Mouse (Mus musculus) cerebellum, postnatal 14 days (tissue): Measurements from ENCODE around the gene Popdc2.
"Not testable (repeated sequence)": the region's sequence is repeated elsewhere in the genome, so short reads cannot be mapped to it uniquely, and the experiment has no call there.

Source experiments
- DNase-seq, 2 experiments: peaks; one replicate each; pipeline ENCODE4 v3.0.0; 2021; ENCODE audit warnings: mixed read lengths in 2 of 2

Gene Popdc2

GRCm38 (mm10) chr16:38361933-38362332 lies at the start of gene Popdc2:
Gene Popdc2 (plus strand): TSS chr16:38362209.
- no peak for DNase-seq

GRCm38 (mm10) chr16:38318492-38318891 lies 43.5 kb upstream of the Popdc2 start:
- no peak for DNase-seq

- DNase-seq = no peak
Measured at GRCm38 (mm10) chr16:38319087-38319486, 42.9 kb upstream of the Popdc2 start.

- peak; percentile 78 to 83 for DNase-seq
Measured at GRCm38 (mm10) chr16:38321452-38321935, 40.5 kb upstream of the Popdc2 start.

- DNase-seq = no peak
Measured at GRCm38 (mm10) chr16:38324311-38324710, 37.7 kb upstream of the Popdc2 start.

GRCm38 (mm10) chr16:38326778-38327397 lies 35.1 kb upstream of the Popdc2 start:
- no peak for DNase-seq

- peak in 1 of 2 experiments; percentile 9 for DNase-seq
Measured at GRCm38 (mm10) chr16:38329340-38329739, 32.7 kb upstream of the Popdc2 start.

GRCm38 (mm10) chr16:38334431-38334830 lies 27.6 kb upstream of the Popdc2 start:
- DNase-seq = no peak

- DNase-seq = not testable (repeated sequence)
Measured at GRCm38 (mm10) chr16:38338077-38338476, 23.9 kb upstream of the Popdc2 start.

GRCm38 (mm10) chr16:38341396-38342324 lies 20.3 kb upstream of the Popdc2 start, which contains the start of gene Maats1:
Gene Maats1 (minus strand): TSS chr16:38342143.
- peak; percentile 69 to 75 for DNase-seq

- peak; percentile 45 to 56 for DNase-seq
Measured at GRCm38 (mm10) chr16:38344941-38345725, 16.9 kb upstream of the Popdc2 start.

- DNase-seq = peak; percentile 95
Measured at GRCm38 (mm10) chr16:38346529-38347325, 15.3 kb upstream of the Popdc2 start, which contains the start of the genes Cox17 and Gm21987. Gene Cox17 (plus strand): TSS chr16:38346991. Gene Gm21987 (plus strand): TSS chr16:38347040.

- DNase-seq = no peak
Measured at GRCm38 (mm10) chr16:38347588-38347987, 14.4 kb upstream of the Popdc2 start.

- DNase-seq = no peak
Measured at GRCm38 (mm10) chr16:38348217-38348761, 13.7 kb upstream of the Popdc2 start.

- no peak for DNase-seq
Measured at GRCm38 (mm10) chr16:38349881-38350280, 12.1 kb upstream of the Popdc2 start.

- DNase-seq = no peak
Measured at GRCm38 (mm10) chr16:38350361-38350855, 11.6 kb upstream of the Popdc2 start.

- no peak for DNase-seq
Measured at GRCm38 (mm10) chr16:38350939-38351338, 11.1 kb upstream of the Popdc2 start.

GRCm38 (mm10) chr16:38352031-38352430 lies 10.0 kb upstream of the Popdc2 start:
- peak in 1 of 2 experiments; percentile 21 for DNase-seq

- no peak for DNase-seq
Measured at GRCm38 (mm10) chr16:38352851-38353250, 9.2 kb upstream of the Popdc2 start.

- no peak for DNase-seq
Measured at GRCm38 (mm10) chr16:38353642-38354041, 8.4 kb upstream of the Popdc2 start.
